Mouse (Mus musculus) embryonic facial prominence, embryonic 15.5 days (tissue): ENCODE data around the gene Gtf2ird1. TPM values are rescaled to one million over a fixed set of nuclear protein-coding genes. Genes with fewer than 3 reads are reported as not detected.

Experiments
- ATAC-seq: fragments of 200-750 bp; cut with Nextera tagmentation; 2 replicates; pipeline ENCODE4 v1.8.0; 2017; ENCODE audit warnings: low read depth, moderate TSS enrichment; ENCODE audit not compliant: insufficient number of reproducible peaks, low FRiP score, low TSS enrichment
- H3K27ac ChIP-seq: fragments of 300-500 bp; sonication (generic); replicated peaks from 2 replicates; pipeline ENCODE4 v1.5.1; 2015; ENCODE audit warnings: mild to moderate bottlenecking, inconsistent platforms
- H3K27me3 ChIP-seq: fragments of 300-500 bp; sonication (generic); 2 replicates; pipeline ENCODE4 v1.6.1; 2015; ENCODE audit warnings: inconsistent platforms
- H3K36me3 ChIP-seq: fragments of 300-500 bp; sonication (generic); 2 replicates; pipeline ENCODE4 v1.6.1; 2015; ENCODE audit warnings: mild to moderate bottlenecking, inconsistent platforms
- H3K4me1 ChIP-seq: fragments of 300-500 bp; sonication (generic); 2 replicates; pipeline ENCODE4 v1.6.1; 2015; ENCODE audit warnings: inconsistent platforms
- H3K4me2 ChIP-seq: fragments of 300-500 bp; sonication (generic); replicated peaks from 2 replicates; pipeline ENCODE4 v1.6.1; 2015; ENCODE audit warnings: mild to moderate bottlenecking, inconsistent platforms
- H3K4me3 ChIP-seq: fragments of 300-500 bp; sonication (generic); replicated peaks from 2 replicates; pipeline ENCODE4 v1.5.1; 2015; ENCODE audit warnings: mild to moderate bottlenecking, inconsistent platforms
- H3K9ac ChIP-seq: fragments of 300-500 bp; sonication (generic); 2 replicates; pipeline ENCODE4 v1.6.1; 2015; ENCODE audit warnings: inconsistent platforms
- H3K9me3 ChIP-seq: fragments of 300-500 bp; sonication (generic); replicated peaks from 2 replicates; pipeline ENCODE4 v1.6.1; 2016; ENCODE audit warnings: inconsistent platforms
- WGBS: fragments of 180-500 bp; shearing (Covaris S2); methylation state at CpG from one replicate; pipeline ENCODE4 v1.1.7; 2015; 5-methylcytosine and 5-hydroxymethylcytosine counted together
- polyA plus RNA-seq: library from polyadenylated mRNA; unstranded; fragments of >200 nt; fragmentation: Nextera tagmentation; extraction: Ambion mirVana; gene quantifications from 2 replicates; pipeline ENCODE4 v1.2.1, GENCODE M21; 2015

Gene Gtf2ird1
- polyA plus RNA-seq, 1 experiment from 2014 or later: 123 TPM

GRCm38 (mm10) chr5:134475006-134475605, 18.6 kb upstream of the Gtf2ird1 start:
- Histone ChIP-seq H3K4me1 (no peaks in the 10 kb centered on the region), H3K9ac (no peak overlapping the region), H3K9me3 (no peaks in the 10 kb centered on the region), H3K36me3 (no peaks in the 10 kb centered on the region), H3K4me3 (no peak overlapping the region), H3K27me3 (no peaks in the 10 kb centered on the region), H3K4me2 (no peak overlapping the region), H3K27ac (no peak overlapping the region)
- no peak for ATAC-seq
- 92% methylated on average over 6 of the region's 6 CpGs for WGBS

DNA sequence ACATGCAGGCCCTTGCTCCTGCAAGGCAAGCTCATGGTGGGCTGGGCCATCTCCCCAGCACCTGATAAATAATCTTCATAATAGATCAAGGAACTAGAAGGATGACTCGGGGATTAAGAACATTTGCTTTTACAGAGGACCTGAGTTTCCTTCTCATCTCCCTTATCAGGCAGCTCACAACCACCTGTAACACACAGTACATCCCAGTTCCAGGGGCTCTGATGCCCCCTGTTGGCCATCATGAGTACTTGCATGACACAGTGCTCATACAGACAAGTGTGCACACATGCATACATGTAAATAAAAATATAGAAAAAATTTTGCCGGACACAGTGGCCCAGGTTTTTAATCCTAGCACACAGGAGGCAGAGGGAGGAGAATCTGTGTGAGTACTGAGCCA, 17.4 kb upstream of the Gtf2ird1 start:
- Histone ChIP-seq H3K27ac (no peak overlapping the region), H3K36me3 (no peaks in the 10 kb centered on the region), H3K9ac (no peak overlapping the region), H3K9me3 (no peaks in the 10 kb centered on the region), H3K4me2 (no peak overlapping the region), H3K4me1 (no peaks in the 10 kb centered on the region), H3K27me3 (no peaks in the 10 kb centered on the region), H3K4me3 (no peak overlapping the region)
- 87% methylated on average over 2 of the region's 2 CpGs for WGBS
- ATAC-seq: no peak

- Histone ChIP-seq H3K4me1 (peaks cover 14% of the 10 kb centered on the region), H3K9ac (no peak overlapping the region), H3K4me2 (no peak overlapping the region), H3K4me3 (no peak overlapping the region), H3K27ac (no peak overlapping the region), H3K36me3 (no peaks in the 10 kb centered on the region), H3K9me3 (no peaks in the 10 kb centered on the region), H3K27me3 (no peaks in the 10 kb centered on the region)
- no peak for ATAC-seq
- WGBS: 73% methylated on average over 8 of the region's 8 CpGs
Observed at GRCm38 (mm10) chr5:134470538-134471169, 14.1 kb upstream of the Gtf2ird1 start.

DNA sequence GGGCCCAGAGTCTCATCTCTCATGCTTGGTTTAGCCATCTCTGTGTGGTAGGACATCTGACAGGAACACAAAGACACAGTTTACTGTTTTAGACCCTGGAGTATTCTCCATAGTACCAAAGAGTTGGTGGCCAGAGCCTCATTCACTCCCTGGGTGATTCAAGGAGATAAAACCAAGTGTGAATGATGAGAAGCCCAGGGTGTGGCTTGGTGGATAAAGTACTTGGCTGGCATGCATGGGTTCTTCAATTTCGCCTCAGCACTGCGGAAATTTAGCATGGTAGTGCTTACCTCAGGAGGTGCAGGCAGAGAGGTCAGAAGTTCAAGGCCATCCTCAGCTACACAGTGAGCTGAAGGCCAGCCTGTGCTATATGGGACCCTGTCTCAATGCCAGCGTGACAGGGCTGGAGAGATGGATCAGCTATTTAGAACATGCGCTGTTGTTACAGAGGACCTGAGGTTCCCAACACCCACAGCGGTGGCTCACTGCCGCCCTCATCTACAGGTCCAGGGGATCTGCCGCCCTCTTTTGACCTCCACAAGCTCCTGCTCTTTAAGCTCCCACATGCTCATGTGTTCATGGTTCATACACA, 13.1 kb upstream of the Gtf2ird1 start:
- ATAC-seq: no peak
- WGBS: 84% methylated on average over 7 of the region's 7 CpGs
- Histone ChIP-seq H3K27ac (no peak overlapping the region), H3K9me3 (no peaks in the 10 kb centered on the region), H3K9ac (no peak overlapping the region), H3K36me3 (no peaks in the 10 kb centered on the region), H3K4me1 (peaks cover 14% of the 10 kb centered on the region), H3K4me3 (no peak overlapping the region), H3K27me3 (no peaks in the 10 kb centered on the region), H3K4me2 (no peak overlapping the region)

GRCm38 (mm10) chr5:134468158-134468765, 11.7 kb upstream of the Gtf2ird1 start:
- Histone ChIP-seq H3K27ac (no peak overlapping the region), H3K4me2 (no peak overlapping the region), H3K9ac (no peak overlapping the region), H3K4me1 (peaks cover 14% of the 10 kb centered on the region), H3K27me3 (no peaks in the 10 kb centered on the region), H3K36me3 (no peaks in the 10 kb centered on the region), H3K4me3 (no peak overlapping the region), H3K9me3 (no peaks in the 10 kb centered on the region)
- no peak for ATAC-seq
- WGBS: 66% methylated on average over 10 of the region's 10 CpGs

DNA sequence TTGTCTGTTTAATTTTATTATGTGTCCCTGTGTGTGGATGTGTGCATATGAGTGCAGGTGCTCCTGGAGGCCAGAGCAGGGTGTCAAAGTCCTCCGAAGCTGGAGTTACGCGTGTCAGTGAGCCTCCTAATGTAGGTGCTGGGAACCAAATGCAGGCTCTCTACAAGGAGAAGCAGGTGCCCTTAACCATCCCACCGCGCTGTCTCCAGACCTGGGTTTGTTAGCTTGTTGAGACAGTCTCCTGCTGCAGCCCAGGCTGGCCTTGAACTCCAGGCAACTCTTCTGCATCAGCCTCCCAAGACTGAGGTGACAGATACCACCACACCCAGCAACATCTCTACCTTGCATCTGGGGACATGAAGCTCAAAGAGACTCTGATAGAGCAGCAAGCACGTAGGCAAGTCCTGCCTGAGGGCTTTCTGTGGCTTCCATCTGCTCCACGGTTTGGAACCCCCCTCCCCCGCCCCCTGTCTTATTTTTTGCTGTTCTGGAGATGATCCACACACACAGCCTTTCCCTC, 10.6 kb upstream of the Gtf2ird1 start:
- H3K4me1 ChIP-seq: peaks cover 14% of the 10 kb centered on the region
- ATAC-seq: no peak
- H3K27ac ChIP-seq: no peak overlapping the region
- H3K4me2 ChIP-seq: no peak overlapping the region
- H3K9me3 ChIP-seq: no peaks in the 10 kb centered on the region
- H3K27me3 ChIP-seq: no peaks in the 10 kb centered on the region
- H3K9ac ChIP-seq: no peak overlapping the region
- H3K36me3 ChIP-seq: no peaks in the 10 kb centered on the region
- no peak overlapping the region for H3K4me3 ChIP-seq
- 53% methylated on average over 8 of the region's 8 CpGs for WGBS

DNA sequence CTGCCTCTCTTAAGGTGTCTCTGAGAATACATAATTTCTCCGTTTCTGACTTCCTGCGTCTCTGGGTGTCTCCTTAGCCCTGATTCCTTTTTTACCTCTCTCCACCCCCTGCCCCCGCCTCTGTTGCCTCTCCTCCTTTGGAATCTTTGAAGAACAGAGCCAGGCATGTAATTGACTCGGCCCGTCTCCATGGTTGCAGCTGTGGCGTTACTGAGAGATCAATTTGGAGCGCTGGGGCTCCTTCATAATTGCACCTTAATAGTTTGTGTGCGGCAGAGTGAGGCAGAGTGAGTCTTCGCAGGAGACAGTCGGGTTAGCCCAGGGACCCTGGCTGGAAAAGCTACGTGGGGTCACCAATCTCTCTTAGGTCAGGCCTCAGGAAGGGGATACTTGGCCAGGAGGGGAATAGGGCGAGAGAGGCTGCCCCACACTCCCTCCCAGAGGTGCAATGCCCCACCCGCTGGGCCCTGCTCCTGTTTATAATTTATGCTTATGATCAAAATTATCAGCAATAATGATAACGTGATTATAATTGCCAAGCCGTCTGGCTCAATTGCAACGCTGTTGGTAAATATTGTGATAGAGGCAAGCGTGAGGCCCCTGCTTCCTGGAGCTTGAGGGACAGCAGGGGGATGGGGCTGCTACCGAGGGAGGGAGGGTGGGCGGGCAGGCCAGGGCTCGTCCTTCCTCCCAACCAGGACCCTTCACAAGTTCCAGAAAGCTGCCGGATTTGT, 9.9 kb upstream of the Gtf2ird1 start:
- Histone ChIP-seq H3K9me3 (no peaks in the 10 kb centered on the region), H3K27me3 (no peaks in the 10 kb centered on the region), H3K4me2 (peak overlapping the region; percentile 34), H3K9ac (no peak overlapping the region), H3K27ac (peak overlapping the region; percentile 45), H3K4me1 (peaks cover 14% of the 10 kb centered on the region), H3K4me3 (no peak overlapping the region), H3K36me3 (no peaks in the 10 kb centered on the region)
- no peak for ATAC-seq
- WGBS: 13% methylated on average over 21 of the region's 21 CpGs

GRCm38 (mm10) chr5:134465197-134465596, 8.7 kb upstream of the Gtf2ird1 start:
- Histone ChIP-seq H3K4me2 (no peak overlapping the region), H3K4me3 (no peak overlapping the region), H3K9ac (no peak overlapping the region), H3K36me3 (no peaks in the 10 kb centered on the region), H3K27me3 (no peaks in the 10 kb centered on the region), H3K27ac (no peak overlapping the region), H3K4me1 (peaks cover 14% of the 10 kb centered on the region), H3K9me3 (no peaks in the 10 kb centered on the region)
- WGBS: 78% methylated on average over 1 of the region's 1 CpGs
- no peak for ATAC-seq

GRCm38 (mm10) chr5:134464225-134464624, 7.7 kb upstream of the Gtf2ird1 start:
- Histone ChIP-seq H3K4me3 (no peak overlapping the region), H3K27me3 (no peaks in the 10 kb centered on the region), H3K4me1 (peaks cover 14% of the 10 kb centered on the region), H3K4me2 (no peak overlapping the region), H3K36me3 (no peaks in the 10 kb centered on the region), H3K9me3 (no peaks in the 10 kb centered on the region), H3K27ac (no peak overlapping the region), H3K9ac (no peak overlapping the region)
- no peak for ATAC-seq
- WGBS: 86% methylated on average over 5 of the region's 5 CpGs

DNA sequence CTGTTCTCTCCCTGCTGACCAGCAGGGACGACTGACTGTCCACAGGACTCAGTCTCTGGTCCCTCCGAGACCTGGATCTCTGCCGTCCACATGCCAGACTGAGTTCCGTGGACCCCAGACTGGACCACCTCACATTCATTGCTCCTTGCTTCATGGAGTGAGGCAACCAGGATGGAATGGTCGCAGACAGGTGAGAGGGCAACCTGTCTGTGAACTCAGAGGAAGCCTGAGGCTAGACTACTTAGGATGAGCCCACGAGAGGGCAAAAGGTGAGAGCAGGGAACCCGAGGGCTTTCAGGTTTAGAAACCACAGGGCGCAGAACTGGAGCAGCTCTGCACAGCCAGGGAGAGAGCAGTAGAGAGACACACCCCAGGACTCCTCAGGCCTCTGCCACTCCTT, 6.2 kb upstream of the Gtf2ird1 start:
- Histone ChIP-seq H3K27me3 (no peaks in the 10 kb centered on the region), H3K4me3 (no peak overlapping the region)
- 67% methylated on average over 8 of the region's 8 CpGs for WGBS

DNA sequence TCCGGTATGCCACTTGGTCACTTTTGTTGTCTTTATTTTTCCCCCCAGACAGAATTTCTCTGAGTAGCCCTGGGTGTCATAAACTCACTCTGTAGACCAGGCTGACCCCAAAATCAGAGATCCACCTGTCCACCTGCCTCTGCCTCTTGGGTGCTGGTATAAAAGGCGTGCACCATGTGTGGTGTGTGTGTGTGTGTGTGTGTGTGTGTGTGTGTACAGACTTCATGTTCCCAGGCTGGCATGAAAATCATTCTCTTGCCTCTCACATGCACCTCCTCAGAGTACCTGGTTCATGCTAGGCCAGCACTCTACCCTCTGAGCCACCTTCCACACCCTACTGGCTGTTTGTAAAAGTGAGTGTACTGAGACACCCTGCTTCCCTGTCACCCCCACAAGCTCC, 5.8 kb upstream of the Gtf2ird1 start:
- WGBS: 85% methylated on average over 2 of the region's 2 CpGs
- ATAC-seq: no peak
- Histone ChIP-seq H3K4me1 (peaks cover 14% of the 10 kb centered on the region), H3K9ac (no peak overlapping the region), H3K4me2 (no peak overlapping the region), H3K27ac (no peak overlapping the region), H3K36me3 (no peaks in the 10 kb centered on the region), H3K4me3 (no peak overlapping the region), H3K27me3 (no peaks in the 10 kb centered on the region), H3K9me3 (no peaks in the 10 kb centered on the region)

More for the DNA sequence above, 6.2 kb upstream of the Gtf2ird1 start:
- no peak for ATAC-seq
- no peaks in the 10 kb centered on the region for H3K9me3 ChIP-seq
- H3K4me1 ChIP-seq: peaks cover 14% of the 10 kb centered on the region
- no peak overlapping the region for H3K9ac ChIP-seq
- H3K36me3 ChIP-seq: no peaks in the 10 kb centered on the region
- H3K27ac ChIP-seq: no peak overlapping the region
- H3K4me2 ChIP-seq: no peak overlapping the region
